Mouse (Mus musculus) lung, postnatal 0 days (tissue): ENCODE measurements around the gene Tmem171. TPM values are rescaled to one million over a fixed set of nuclear protein-coding genes. Genes with fewer than 3 reads are reported as not detected.

ENCODE experiments used
- ATAC-seq: fragments of 200-750 bp; cut with Nextera tagmentation; 2 replicates; pipeline ENCODE4 v1.8.0; 2017; ENCODE audit warnings: moderate library complexity
- DNase-seq: peaks from one replicate; pipeline ENCODE4 v3.0.0-alpha.2; 2016; ENCODE audit warnings: low spot score
- H3K27ac ChIP-seq: fragments of 300-500 bp; sonication (generic); 2 replicates; pipeline ENCODE4 v1.5.1; 2014; ENCODE audit warnings: antibody characterized with exemption, mild to moderate bottlenecking, low read length, mixed read lengths
- H3K27me3 ChIP-seq: fragments of 300-500 bp; sonication (generic); replicated peaks from 2 replicates; pipeline ENCODE4 v1.6.1; 2014; ENCODE audit warnings: low read length, mixed read lengths; ENCODE audit not compliant: insufficient read depth
- H3K36me3 ChIP-seq: fragments of 300-500 bp; sonication (generic); 2 replicates; pipeline ENCODE4 v1.6.1; 2014; ENCODE audit warnings: low read length, mixed read lengths; ENCODE audit not compliant: insufficient read depth
- H3K4me1 ChIP-seq: fragments of 300-500 bp; sonication (generic); 2 replicates; pipeline ENCODE4 v1.6.1; 2014; ENCODE audit warnings: antibody characterized with exemption, low read depth, low read length, mixed read lengths; ENCODE audit not compliant: insufficient read depth
- H3K4me2 ChIP-seq: fragments of 300-500 bp; sonication (generic); replicated peaks from 2 replicates; pipeline ENCODE4 v1.6.1; 2014; ENCODE audit warnings: low read depth, mild to moderate bottlenecking, low read length, moderate library complexity, mixed read lengths
- H3K4me3 ChIP-seq: fragments of 300-500 bp; sonication (generic); 2 replicates; pipeline ENCODE4 v1.5.1; 2014; ENCODE audit warnings: low read depth, low read length
- H3K9ac ChIP-seq: fragments of 300-500 bp; sonication (generic); replicated peaks from 2 replicates; pipeline ENCODE4 v1.6.1; 2014; ENCODE audit warnings: low read depth, mild to moderate bottlenecking
- H3K9me3 ChIP-seq: fragments of 300-500 bp; sonication (generic); 2 replicates; pipeline ENCODE4 v1.6.1; 2016; ENCODE audit warnings: low read length, mixed read lengths
- CTCF ChIP-seq: IDR thresholded peaks from 2 replicates; pipeline ENCODE4 v1.5.1; 2016; ENCODE audit warnings: antibody characterized with exemption, mild to moderate bottlenecking
- EP300 ChIP-seq: IDR thresholded peaks from 2 replicates; pipeline ENCODE4 v1.6.1; 2016; ENCODE audit warnings: antibody characterized with exemption, mild to moderate bottlenecking, control low read depth
- WGBS: fragments of 180-500 bp; shearing (Covaris S2); extraction: QIAGEN DNeasy Blood & Tissue Kit; methylation state at CpG from one replicate; pipeline ENCODE4 v1.1.7; 2014; 5-methylcytosine and 5-hydroxymethylcytosine counted together
- polyA plus RNA-seq: library from polyadenylated mRNA; unstranded; fragments of >200 nt; fragmentation: Nextera tagmentation; extraction: Ambion mirVana; gene quantifications from 2 replicates; pipeline ENCODE4 v1.2.1, GENCODE M21; 2015

Tmem171 gene
- polyA plus RNA-seq, 1 experiment from 2014 or later: 22.1 TPM

DNA sequence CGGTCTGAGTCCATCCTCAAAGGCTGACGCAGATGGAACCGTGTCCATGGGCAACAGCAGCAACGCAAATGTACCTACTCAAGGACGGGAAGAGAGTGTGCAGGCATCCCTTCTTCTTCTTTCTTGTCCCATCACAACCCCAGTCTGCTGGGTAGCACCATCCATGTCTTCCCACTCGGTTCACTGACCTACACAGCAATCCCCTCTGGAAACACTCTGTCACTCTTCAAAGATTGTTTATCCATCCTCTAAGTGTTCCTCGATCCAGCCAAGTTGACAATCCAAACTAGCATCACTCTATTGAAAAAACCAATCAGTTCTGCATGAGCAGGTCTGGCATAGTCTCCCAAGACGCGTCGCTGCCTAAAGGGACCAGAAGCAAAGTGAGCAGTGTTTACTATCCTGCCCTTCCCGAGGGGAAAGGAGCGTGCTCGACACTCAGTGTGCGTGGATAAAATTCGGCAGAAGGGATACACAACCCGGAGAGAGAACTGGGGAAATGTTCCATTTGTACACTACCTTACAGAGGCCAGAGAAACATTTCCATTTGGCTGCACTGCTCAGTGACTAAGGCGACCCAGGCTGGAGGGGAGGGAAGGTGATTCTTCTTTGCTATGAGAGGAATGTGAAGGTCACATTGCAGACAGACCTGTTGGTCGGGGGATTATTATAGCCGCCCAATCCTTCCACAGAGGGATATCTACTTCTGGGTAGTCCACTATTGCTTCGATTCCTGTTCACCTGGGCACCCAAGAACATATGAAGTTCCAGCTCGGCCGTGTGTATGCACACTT lies 46.7 kb downstream of the Tmem171 start:
- ATAC-seq (no peak), DNase-seq (peak; percentile 10)
- no peaks in the 10 kb centered on the region for H3K9me3 ChIP-seq
- no peaks in the 10 kb centered on the region for H3K36me3 ChIP-seq
- H3K4me3 ChIP-seq: no peak overlapping the region
- no peak overlapping the region for H3K4me2 ChIP-seq
- peaks cover 7% of the 10 kb centered on the region; the same call in 1 of the 2 replicates for H3K4me1 ChIP-seq
- TF ChIP-seq EP300 (no peak), CTCF (no peak)
- 73% methylated on average over 22 of the region's 22 CpGs for WGBS
- no peak overlapping the region for H3K9ac ChIP-seq
- no peaks in the 10 kb centered on the region for H3K27me3 ChIP-seq
- no peak overlapping the region for H3K27ac ChIP-seq

DNA sequence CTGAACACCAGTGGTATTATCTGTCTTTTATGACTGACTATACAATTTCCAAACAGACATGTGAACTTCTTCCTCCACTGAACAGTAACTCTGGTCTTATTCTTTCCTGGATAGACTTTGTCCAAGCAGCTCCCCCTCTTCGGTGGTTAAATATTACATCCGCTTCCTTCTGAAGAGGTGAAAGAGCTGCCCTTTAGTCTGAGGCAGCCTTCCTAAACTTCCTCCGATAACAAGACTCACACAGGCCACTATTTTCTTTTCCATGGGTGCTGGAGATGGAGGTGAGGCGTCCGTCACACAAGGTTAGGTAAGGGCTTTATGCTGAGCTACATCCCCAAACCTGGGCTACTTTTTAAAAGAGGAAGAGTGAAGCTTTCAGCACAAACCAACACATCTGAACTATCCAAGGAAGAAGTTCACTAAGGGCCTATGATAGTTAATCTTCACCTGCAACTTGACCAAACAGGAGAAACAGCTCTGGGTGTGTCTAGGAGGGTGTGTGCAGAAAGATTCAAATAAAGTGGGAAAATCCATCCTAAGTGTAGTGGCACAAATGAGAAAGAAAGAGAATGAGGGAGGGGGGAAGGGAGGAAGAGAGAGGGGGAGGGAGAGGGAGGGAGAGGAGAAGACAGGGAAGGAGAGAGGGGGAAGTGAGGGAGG lies 56.0 kb downstream of the Tmem171 start:
- Histone ChIP-seq H3K27me3 (no peaks in the 10 kb centered on the region), H3K27ac (no peak overlapping the region), H3K4me2 (no peak overlapping the region), H3K4me3 (no peak overlapping the region), H3K9me3 (no peaks in the 10 kb centered on the region), H3K9ac (no peak overlapping the region), H3K36me3 (no peaks in the 10 kb centered on the region), H3K4me1 (no peaks in the 10 kb centered on the region)
- ATAC-seq: no peak
- WGBS: 64% methylated on average over 5 of the region's 5 CpGs
- no peak for DNase-seq
- TF ChIP-seq EP300 (no peak), CTCF (no peak)

DNA sequence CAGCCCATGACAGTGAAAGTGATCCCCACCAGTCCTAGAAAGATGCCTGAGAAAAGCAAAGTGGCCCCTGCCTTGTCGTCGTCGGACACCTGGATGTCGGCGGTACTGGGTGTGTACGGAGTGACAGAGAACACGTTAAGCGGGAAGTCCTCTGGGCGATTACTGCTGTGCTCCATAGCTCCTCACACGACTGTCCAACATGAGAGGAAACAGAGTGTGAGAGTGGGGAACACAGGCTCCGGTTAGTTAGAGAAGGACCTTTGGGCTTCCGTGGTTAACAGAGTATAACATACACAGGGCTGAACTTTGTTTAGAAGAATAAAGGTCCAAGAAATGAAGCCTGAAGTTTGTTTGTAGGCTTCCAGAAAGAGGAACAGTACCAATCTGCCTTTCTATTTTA lies 57.5 kb downstream of the Tmem171 start, which contains the start of gene Tmem174:
Gene Tmem174, minus strand, starts transcription at position 266 of the 400 bp plus-strand sequence.
- Histone ChIP-seq H3K4me2 (no peak within 1 kb of the TSS), H3K4me1 (no peaks in the 10 kb centered on the region), H3K36me3 (no peaks in the 10 kb centered on the region), H3K4me3 (no peak within 1 kb of the TSS), H3K27me3 (no peaks in the 10 kb centered on the region), H3K9me3 (no peaks in the 10 kb centered on the region), H3K27ac (no peak within 1 kb of the TSS), H3K9ac (no peak within 1 kb of the TSS)
- TF ChIP-seq CTCF: no peak
- no peak for TF ChIP-seq EP300
- DNase-seq (no peak), ATAC-seq (no peak)
- WGBS: 84% methylated on average over 12 of the region's 12 CpGs

DNA sequence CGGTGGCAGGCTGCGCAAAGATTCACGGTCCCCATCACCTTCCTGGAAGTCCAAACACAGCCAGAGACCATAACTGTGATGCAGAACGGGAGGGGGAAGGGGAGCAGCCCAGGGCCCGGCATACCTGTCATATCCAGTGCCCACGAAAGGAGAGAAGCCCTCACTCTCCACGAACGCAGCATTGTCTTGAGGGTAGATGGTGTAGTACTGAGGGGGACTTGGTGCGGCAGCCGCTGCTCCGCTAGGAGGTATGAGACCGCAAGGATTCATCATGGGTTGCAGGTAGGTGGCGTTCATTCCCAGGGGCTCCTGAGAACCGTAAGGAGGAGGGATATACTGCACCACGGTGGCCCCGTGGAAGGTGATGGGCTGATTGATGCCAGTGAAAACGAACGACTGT lies 58.1 kb downstream of the Tmem171 start:
- TF ChIP-seq EP300 (no peak), CTCF (no peak)
- WGBS: 58% methylated on average over 18 of the region's 18 CpGs
- DNase-seq: no peak
- no peaks in the 10 kb centered on the region for H3K9me3 ChIP-seq
- no peak overlapping the region for H3K4me2 ChIP-seq
- H3K27ac ChIP-seq: no peak overlapping the region
- no peaks in the 10 kb centered on the region for H3K27me3 ChIP-seq
- H3K4me1 ChIP-seq: no peaks in the 10 kb centered on the region
- no peaks in the 10 kb centered on the region for H3K36me3 ChIP-seq
- no peak overlapping the region for H3K4me3 ChIP-seq
- no peak for ATAC-seq
- H3K9ac ChIP-seq: no peak overlapping the region

Other genes starting within 250 kb of the Tmem171 start
- gene Gm10320, start 202.8 kb downstream of the Tmem171 start, polyA plus RNA-seq: 1.3 and 2.0 TPM in 2 replicates
- 0.05 TPM in 1 of 2 replicates, not detected in the other for gene Tmem174, start 57.4 kb downstream of the Tmem171 start, polyA plus RNA-seq
- 45.9 and 54.8 TPM in 2 replicates for gene Fcho2, start 120.6 kb upstream of the Tmem171 start, polyA plus RNA-seq
- 20.3 and 22.6 TPM in 2 replicates for gene Tnpo1, start 231.6 kb upstream of the Tmem171 start, polyA plus RNA-seq